Mouse (Mus musculus) stomach, postnatal 0 days (tissue): ENCODE measurements around the gene Pcdh7.

Experiments used
- CTCF ChIP-seq: IDR thresholded peaks from 2 replicates; pipeline ENCODE4 v1.5.1; 2016; ENCODE audit warnings: antibody characterized with exemption, low read depth, mild to moderate bottlenecking, moderate library complexity
- EP300 ChIP-seq: optimal IDR thresholded peaks from 2 replicates; pipeline ENCODE3; 2016; ENCODE audit warnings: antibody characterized with exemption

GRCm38 (mm10) chr5:57756726-57757424 is 39.1 kb downstream of the Pcdh7 start:
- TF ChIP-seq CTCF (no peak), EP300 (no peak)
